Mouse (Mus musculus) liver, embryonic 14.5 days (tissue): ENCODE data around the gene Saxo2. TPM values are rescaled to one million over a fixed set of nuclear protein-coding genes. Genes with fewer than 3 reads are reported as not detected.
A peak's percentile ranks its signal among the peaks of the same experiment; 100 is the strongest.

Experiments used
- ATAC-seq: fragments of 200-750 bp; cut with Nextera tagmentation; 2 replicates; pipeline ENCODE4 v1.8.0; 2017; ENCODE audit warnings: moderate number of reproducible peaks, mild to moderate bottlenecking, moderate library complexity; ENCODE audit not compliant: insufficient read depth
- DNase-seq, 3 experiments: peaks; one replicate each; pipeline ENCODE4 v3.0.0-alpha.2; 2012 to 2013; ENCODE audit warnings: low read depth in 3 of 3, low spot score in 3 of 3
- H3K27ac ChIP-seq: fragments of 300-500 bp; sonication (generic); 2 replicates; pipeline ENCODE4 v1.5.1; 2014; ENCODE audit warnings: moderate library complexity, mild to moderate bottlenecking, control low read depth, inconsistent platforms
- H3K27me3 ChIP-seq: fragments of 300-500 bp; sonication (generic); 2 replicates; pipeline ENCODE4 v1.6.1; 2014; ENCODE audit warnings: mild to moderate bottlenecking, low read length, moderate library complexity; ENCODE audit not compliant: control insufficient read depth, insufficient read depth
- H3K36me3 ChIP-seq: fragments of 300-500 bp; sonication (generic); replicated peaks from 2 replicates; pipeline ENCODE4 v1.6.1; 2014; ENCODE audit warnings: low read depth; ENCODE audit not compliant: control insufficient read depth, insufficient read depth
- H3K4me1 ChIP-seq, 2 experiments: fragments of 200-500 bp in 1 of 2; fragments of 300-500 bp in 1 of 2; sonication (generic) in 1 of 2; replicated peaks; 2 replicates each; pipeline ENCODE4 v1.6.1; 2012 to 2014; ENCODE audit warnings: antibody characterized with exemption in 1 of 2, inconsistent platforms in 1 of 2, low read length in 1 of 2; ENCODE audit not compliant: control insufficient read depth in 2 of 2, insufficient read depth in 2 of 2
- H3K4me2 ChIP-seq: fragments of 300-500 bp; sonication (generic); 2 replicates; pipeline ENCODE4 v1.6.1; 2014; ENCODE audit warnings: low read depth, mild to moderate bottlenecking, control low read depth, moderate library complexity
- H3K4me3 ChIP-seq, 2 experiments: fragments of 200-500 bp in 1 of 2; fragments of 300-500 bp in 1 of 2; sonication (generic) in 1 of 2; 2 replicates each; pipeline ENCODE4 v1.5.1; 2012 to 2014; ENCODE audit warnings: low read depth in 2 of 2, low read length in 2 of 2, mild to moderate bottlenecking in 2 of 2, control low read depth in 1 of 2, inconsistent platforms in 1 of 2, moderate library complexity in 1 of 2; ENCODE audit not compliant: insufficient read depth in 1 of 2
- H3K9ac ChIP-seq: fragments of 300-500 bp; sonication (generic); replicated peaks from 2 replicates; pipeline ENCODE4 v1.6.1; 2014; ENCODE audit warnings: mild to moderate bottlenecking, control low read depth, moderate library complexity
- H3K9me3 ChIP-seq: fragments of 300-500 bp; sonication (generic); 2 replicates; pipeline ENCODE4 v1.6.1; 2016; ENCODE audit warnings: low read length, mixed read lengths; ENCODE audit not compliant: control insufficient read depth
- CTCF ChIP-seq: IDR thresholded peaks from 2 replicates; pipeline ENCODE4 v1.5.1; 2016; ENCODE audit warnings: antibody characterized with exemption, low read depth, control low read depth
- EP300 ChIP-seq: IDR thresholded peaks from 2 replicates; pipeline ENCODE4 v1.6.1; 2016; ENCODE audit warnings: antibody characterized with exemption, low read depth
- WGBS: fragments of 180-500 bp; shearing (Covaris S2); extraction: QIAGEN DNeasy Blood & Tissue Kit; methylation state at CpG from one replicate; pipeline ENCODE4 v1.1.7; 2014; ENCODE audit not compliant: insufficient replicate concordance; 5-methylcytosine and 5-hydroxymethylcytosine counted together
- polyA plus RNA-seq, 2 experiments: library from polyadenylated mRNA; depleted of rRNA in 1 of 2; stranded (reverse) in 1 of 2; unstranded in 1 of 2; fragments of >200 nt; fragmentation: Nextera tagmentation in 1 of 2; extraction: Ambion mirVana in 1 of 2; gene quantifications; 2 replicates each; pipeline versions ENCODE4 v1.2.1 to v1.2.3; 2012 to 2014

The Saxo2 gene
- polyA plus RNA-seq (2012; rRNA removed) = 0.22 and 0.25 TPM in 2 replicates
- 0.52 and 0.62 TPM in 2 replicates for polyA plus RNA-seq (2014; fragmentation: Nextera tagmentation; extraction: Ambion mirVana)

- DNase-seq (peak; percentile 86 to 91 (median 87)), ATAC-seq (peak; percentile 95)
- H3K9ac ChIP-seq = peak within 1 kb of the TSS; percentile 69
- no peaks in the 10 kb centered on the region for H3K27me3 ChIP-seq
- under 1% methylated on average over 46 of the region's 46 CpGs for WGBS
- no peak for TF ChIP-seq EP300
- TF ChIP-seq CTCF = peak; percentile 24; the same call in 1 of the 2 replicates
- H3K4me2 ChIP-seq = peak within 1 kb of the TSS; percentile 77
- H3K9me3 ChIP-seq = no peaks in the 10 kb centered on the region
- H3K4me1 ChIP-seq = peaks cover 0 to 5% of the 10 kb centered on the region in 2 experiments; a peak in 2 of 4 replicates
- no peaks in the 10 kb centered on the region; the same call in 1 of the 2 replicates for H3K36me3 ChIP-seq
- H3K27ac ChIP-seq = no peak within 1 kb of the TSS
- H3K4me3 ChIP-seq = peak within 1 kb of the TSS; percentile 75 to 91
These were observed at the start of gene Saxo2, which contains the start of gene Efl1 for GRCm38 (mm10) chr7:82648353-82649080. Gene Saxo2, minus strand, starts transcription at chr7:82648528. Gene Efl1, plus strand, starts transcription at chr7:82648614.

- H3K36me3 ChIP-seq = peaks cover 5% of the 10 kb centered on the region
- no peak for ATAC-seq
- 59% methylated on average over 8 of the region's 8 CpGs for WGBS
- no peak overlapping the region for H3K4me2 ChIP-seq
- no peaks in the 10 kb centered on the region for H3K4me1 ChIP-seq
- no peaks in the 10 kb centered on the region for H3K27me3 ChIP-seq
- no peak overlapping the region for H3K27ac ChIP-seq
- TF ChIP-seq CTCF = peak; percentile 73
- TF ChIP-seq EP300 = no peak
- no peaks in the 10 kb centered on the region for H3K9me3 ChIP-seq
- H3K9ac ChIP-seq = no peak overlapping the region
- H3K4me3 ChIP-seq = no peak overlapping the region
- no peak for DNase-seq
These were observed 49.3 kb upstream of the Saxo2 start for GRCm38 (mm10) chr7:82697668-82698067.

GRCm38 (mm10) chr7:82691021-82691738 is 42.9 kb upstream of the Saxo2 start:
- DNase-seq (no peak), ATAC-seq (peak; percentile 53; the same call in 1 of the 2 replicates)
- 18% methylated on average over 6 of the region's 6 CpGs for WGBS
- H3K27ac ChIP-seq = no peak overlapping the region
- H3K4me2 ChIP-seq = no peak overlapping the region
- H3K36me3 ChIP-seq = peaks cover 5% of the 10 kb centered on the region
- peaks cover 0 to 5% of the 10 kb centered on the region in 2 experiments; a peak in 2 of 4 replicates for H3K4me1 ChIP-seq
- H3K27me3 ChIP-seq = no peaks in the 10 kb centered on the region
- H3K4me3 ChIP-seq = no peak overlapping the region
- TF ChIP-seq CTCF = no peak
- 0 out of 2 replicates have a peak, but pooled peaks have one; percentile 9 for TF ChIP-seq EP300
- H3K9ac ChIP-seq = no peak overlapping the region
- H3K9me3 ChIP-seq = no peaks in the 10 kb centered on the region

- Histone ChIP-seq H3K36me3 (peaks cover 4% of the 10 kb centered on the region), H3K27ac (no peak overlapping the region), H3K4me3 (no peak overlapping the region), H3K27me3 (no peaks in the 10 kb centered on the region), H3K4me2 (no peak overlapping the region), H3K9ac (no peak overlapping the region), H3K4me1 (peaks cover 0 to 5% of the 10 kb centered on the region in 2 experiments; a peak in 2 of 4 replicates), H3K9me3 (no peaks in the 10 kb centered on the region)
- ATAC-seq = peak; percentile 37; the same call in 1 of the 2 replicates
- TF ChIP-seq CTCF (no peak), EP300 (no peak)
- DNase-seq = no peak
- 35% methylated on average over 3 of the region's 3 CpGs for WGBS
These were observed 40.4 kb upstream of the Saxo2 start for GRCm38 (mm10) chr7:82688736-82689135.

GRCm38 (mm10) chr7:82679901-82680300 is 31.6 kb upstream of the Saxo2 start:
- Histone ChIP-seq H3K9ac (no peak overlapping the region), H3K27me3 (no peaks in the 10 kb centered on the region), H3K4me1 (no peaks in the 10 kb centered on the region), H3K4me2 (no peak overlapping the region), H3K27ac (no peak overlapping the region), H3K36me3 (no peaks in the 10 kb centered on the region), H3K9me3 (no peaks in the 10 kb centered on the region), H3K4me3 (no peak overlapping the region)
- DNase-seq (no peak), ATAC-seq (no peak)
- no peak for TF ChIP-seq EP300
- WGBS = 80% methylated on average over 5 of the region's 5 CpGs
